Mouse (Mus musculus): ENCODE measurements around the gene Gli2. TPM values are rescaled to one million over a fixed set of nuclear protein-coding genes. Genes with fewer than 3 reads are reported as not detected.

The Gli2 gene
- total and polyA plus RNA-seq, 2 experiments: 0.10 TPM; not detected in 1

DNA sequence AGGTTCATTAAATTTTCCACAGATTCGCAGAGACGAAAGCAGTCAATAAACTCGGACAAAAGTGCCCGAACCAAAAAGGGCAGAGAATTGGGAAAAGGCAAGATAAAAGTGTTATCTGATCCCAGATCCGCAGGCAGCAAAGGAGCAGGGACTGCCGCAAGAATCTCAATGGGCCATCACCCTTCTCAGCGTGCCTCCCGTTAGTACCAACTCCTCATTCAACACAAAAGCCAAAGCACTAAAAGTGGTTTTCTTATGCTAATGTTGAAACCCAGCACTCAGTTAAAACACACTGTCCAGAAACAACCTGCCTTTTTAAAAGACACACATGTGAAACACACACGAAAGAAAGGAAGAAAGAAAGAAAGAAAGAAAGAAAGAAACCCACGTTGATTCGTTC lies 4.4 kb downstream of the Gli2 start:
- H3K9ac ChIP-seq (ENCODE audit: low read depth, low read length): no peak overlapping the region
- H3K79me2 ChIP-seq (ENCODE audit: control insufficient read depth, insufficient read depth, low read length): no peaks in the 10 kb centered on the region
- no peak overlapping the region for H3K4me3 ChIP-seq (ENCODE audit: insufficient read depth, low read depth, low read length)
- H3K36me3 ChIP-seq (ENCODE audit: control insufficient read depth, insufficient read depth, low read length): no peaks in the 10 kb centered on the region
- no peak for DNase-seq (ENCODE audit: extremely low read depth, low read depth, low spot score)
- WGBS: 12% methylated on average over 11 of the region's 11 CpGs
- H3K27ac ChIP-seq (replicated peaks; ENCODE audit: insufficient read depth, low read depth, low read length): no peak overlapping the region
- TF ChIP-seq CTCF (IDR thresholded peaks at IDR 0.05; ENCODE audit: low read depth, low read length): no peak
- no peak for TF ChIP-seq POLR2A (IDR thresholded peaks at IDR 0.05; ENCODE audit: extremely low read depth, insufficient read depth, low read length)
- peaks cover 16% of the 10 kb centered on the region; the same call in 1 of the 2 replicates for H3K27me3 ChIP-seq (ENCODE audit: control insufficient read depth, insufficient read depth, low read length)
- H3K4me1 ChIP-seq (ENCODE audit: control insufficient read depth, insufficient read depth, low read length): no peaks in the 10 kb centered on the region

DNA sequence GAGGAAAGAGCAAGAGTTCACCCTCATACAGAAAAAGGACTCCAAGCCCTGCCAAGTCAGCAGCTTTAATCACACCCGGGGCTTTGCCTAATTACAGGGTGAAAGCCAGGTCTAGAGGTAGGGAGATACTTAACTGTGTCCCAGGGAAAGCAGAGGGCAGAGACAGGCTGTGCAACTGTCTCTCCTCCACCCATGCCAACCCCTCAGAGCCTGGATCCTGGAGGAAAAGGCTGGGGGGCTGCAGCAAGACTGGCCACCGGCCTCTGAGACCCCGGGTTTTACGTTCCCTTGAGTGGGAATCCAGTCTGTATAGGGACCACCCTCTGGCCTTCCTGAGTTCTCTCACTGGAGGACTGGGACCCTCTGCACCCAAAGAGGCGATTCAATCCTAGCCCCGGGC lies 4.9 kb downstream of the Gli2 start:
- Histone ChIP-seq H3K27me3 (ENCODE audit: control insufficient read depth, insufficient read depth, low read length) (peaks cover 16% of the 10 kb centered on the region; the same call in 1 of the 2 replicates), H3K27ac (replicated peaks; ENCODE audit: insufficient read depth, low read depth, low read length) (no peak overlapping the region), H3K4me3 (ENCODE audit: insufficient read depth, low read depth, low read length) (no peak overlapping the region), H3K36me3 (ENCODE audit: control insufficient read depth, insufficient read depth, low read length) (no peaks in the 10 kb centered on the region), H3K9ac (ENCODE audit: low read depth, low read length) (no peak overlapping the region), H3K4me1 (ENCODE audit: control insufficient read depth, insufficient read depth, low read length) (no peaks in the 10 kb centered on the region), H3K79me2 (ENCODE audit: control insufficient read depth, insufficient read depth, low read length) (no peaks in the 10 kb centered on the region)
- no peak for TF ChIP-seq POLR2A (IDR thresholded peaks at IDR 0.05; ENCODE audit: extremely low read depth, insufficient read depth, low read length)
- TF ChIP-seq CTCF (IDR thresholded peaks at IDR 0.05; ENCODE audit: low read depth, low read length): no peak
- no peak for DNase-seq (ENCODE audit: extremely low read depth, low read depth, low spot score)
- 20% methylated on average over 6 of the region's 6 CpGs for WGBS

DNA sequence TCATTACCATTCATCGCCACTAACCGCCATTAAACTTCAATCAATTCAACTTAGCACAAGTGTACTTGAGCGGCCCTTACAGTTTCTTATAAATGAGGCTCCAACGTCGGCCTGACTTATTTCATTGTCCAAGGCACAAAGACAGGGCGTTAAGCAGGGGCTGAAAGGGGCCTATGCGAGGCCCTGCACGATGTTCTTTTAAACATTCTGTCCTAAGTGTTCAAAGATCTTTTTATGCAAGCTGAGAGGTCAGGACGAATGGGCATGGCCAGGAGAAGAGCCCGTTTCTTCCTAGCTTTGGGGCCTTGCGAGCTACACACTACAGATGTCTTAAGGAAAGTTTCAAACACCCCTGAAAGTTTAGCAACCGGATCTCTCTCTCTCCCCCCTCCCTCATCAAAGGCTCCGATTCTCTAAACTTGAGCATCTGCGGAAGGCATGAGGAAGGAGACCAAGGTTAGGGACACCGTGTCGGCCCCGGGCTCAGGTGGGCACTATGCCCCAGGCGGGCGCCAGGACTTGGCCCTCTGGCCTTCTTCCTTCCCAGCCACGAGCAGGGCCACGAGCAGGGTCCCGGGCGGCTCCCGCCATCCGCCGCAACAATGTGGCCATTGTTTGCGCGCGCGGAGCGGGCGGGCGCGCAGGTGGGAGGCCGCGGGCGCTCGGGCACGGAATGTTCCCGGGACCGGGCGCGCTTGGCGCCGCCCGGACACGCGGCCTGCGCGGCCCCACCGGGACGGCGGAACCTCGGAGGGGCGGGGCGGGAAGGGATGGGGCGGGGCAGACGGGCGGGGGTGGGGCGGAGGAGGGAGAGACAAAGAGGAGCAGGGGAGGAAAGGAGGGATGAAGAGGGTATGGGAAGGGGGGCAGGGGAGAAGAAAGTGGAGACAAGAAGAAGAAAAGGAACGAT lies 5.7 kb downstream of the Gli2 start:
- TF ChIP-seq CTCF (IDR thresholded peaks at IDR 0.05; ENCODE audit: low read depth, low read length) (no peak), POLR2A (IDR thresholded peaks at IDR 0.05; ENCODE audit: extremely low read depth, insufficient read depth, low read length) (no peak)
- Histone ChIP-seq H3K9ac (ENCODE audit: low read depth, low read length) (peak overlapping the region; percentile 57; the same call in 1 of the 2 replicates), H3K27ac (replicated peaks; ENCODE audit: insufficient read depth, low read depth, low read length) (no peak overlapping the region), H3K79me2 (ENCODE audit: control insufficient read depth, insufficient read depth, low read length) (no peaks in the 10 kb centered on the region), H3K36me3 (ENCODE audit: control insufficient read depth, insufficient read depth, low read length) (no peaks in the 10 kb centered on the region), H3K4me1 (ENCODE audit: control insufficient read depth, insufficient read depth, low read length) (no peaks in the 10 kb centered on the region), H3K4me3 (ENCODE audit: insufficient read depth, low read depth, low read length) (peak overlapping the region; percentile 49), H3K27me3 (ENCODE audit: control insufficient read depth, insufficient read depth, low read length) (peaks cover 10% of the 10 kb centered on the region; the same call in 1 of the 2 replicates)
- WGBS: 11% methylated on average over 56 of the region's 61 CpGs
- DNase-seq (ENCODE audit: extremely low read depth, low read depth, low spot score): no peak

DNA sequence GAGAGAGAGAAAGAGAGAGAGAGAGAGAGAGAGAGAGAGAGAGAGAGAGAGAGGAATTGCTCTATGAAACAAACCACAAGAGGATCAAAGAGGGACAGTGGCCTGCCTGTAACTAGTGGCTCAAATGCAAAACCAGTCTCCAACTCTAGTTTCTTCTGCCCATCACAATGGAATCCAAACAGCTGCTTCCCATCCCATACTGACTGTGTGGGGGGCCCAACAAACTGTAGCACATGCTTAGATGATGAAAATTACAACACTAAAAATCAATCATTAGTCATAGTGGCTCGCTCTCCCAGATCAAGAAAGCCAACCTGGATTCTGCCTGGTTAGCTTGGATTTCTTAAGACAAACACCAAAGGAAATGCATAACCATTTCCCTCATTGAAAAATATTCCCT lies 15.0 kb downstream of the Gli2 start:
- Histone ChIP-seq H3K27ac (replicated peaks; ENCODE audit: insufficient read depth, low read depth, low read length) (no peak overlapping the region), H3K4me3 (ENCODE audit: insufficient read depth, low read depth, low read length) (no peak overlapping the region), H3K79me2 (ENCODE audit: control insufficient read depth, insufficient read depth, low read length) (no peaks in the 10 kb centered on the region), H3K4me1 (ENCODE audit: control insufficient read depth, insufficient read depth, low read length) (no peaks in the 10 kb centered on the region), H3K36me3 (ENCODE audit: control insufficient read depth, insufficient read depth, low read length) (no peaks in the 10 kb centered on the region), H3K27me3 (ENCODE audit: control insufficient read depth, insufficient read depth, low read length) (no peaks in the 10 kb centered on the region), H3K9ac (ENCODE audit: low read depth, low read length) (no peak overlapping the region)
- no peak for TF ChIP-seq POLR2A (IDR thresholded peaks at IDR 0.05; ENCODE audit: extremely low read depth, insufficient read depth, low read length)
- DNase-seq (ENCODE audit: extremely low read depth, low read depth, low spot score): no peak
- 98% methylated on average over 1 of the region's 1 CpGs for WGBS

DNA sequence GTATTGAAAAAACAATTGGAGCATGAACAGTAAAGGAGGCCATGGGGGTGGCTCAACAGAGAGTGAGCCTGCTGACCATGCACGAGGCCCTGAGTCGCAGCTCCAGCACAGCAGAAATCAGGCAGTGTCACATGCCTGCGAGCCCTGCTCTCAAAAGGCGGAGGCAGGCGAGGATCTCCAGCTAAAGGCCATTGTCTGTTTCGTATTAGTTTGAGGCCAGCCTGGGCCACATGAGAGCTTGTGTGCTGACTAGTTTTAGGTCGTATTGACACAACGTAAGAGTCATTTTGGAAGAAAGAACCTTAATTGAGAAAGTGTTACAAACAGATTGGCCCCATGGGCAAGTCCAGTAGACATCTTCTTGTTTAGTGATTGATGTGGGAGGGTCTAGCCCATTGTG lies 17.5 kb downstream of the Gli2 start:
- 94% methylated on average over 8 of the region's 8 CpGs for WGBS
- Histone ChIP-seq H3K27ac (replicated peaks; ENCODE audit: insufficient read depth, low read depth, low read length) (no peak overlapping the region), H3K4me3 (ENCODE audit: insufficient read depth, low read depth, low read length) (no peak overlapping the region), H3K36me3 (ENCODE audit: control insufficient read depth, insufficient read depth, low read length) (no peaks in the 10 kb centered on the region), H3K79me2 (ENCODE audit: control insufficient read depth, insufficient read depth, low read length) (no peaks in the 10 kb centered on the region), H3K4me1 (ENCODE audit: control insufficient read depth, insufficient read depth, low read length) (no peaks in the 10 kb centered on the region), H3K9ac (ENCODE audit: low read depth, low read length) (no peak overlapping the region), H3K27me3 (ENCODE audit: control insufficient read depth, insufficient read depth, low read length) (no peaks in the 10 kb centered on the region)
- DNase-seq (ENCODE audit: extremely low read depth, low read depth, low spot score): no peak
- no peak for TF ChIP-seq POLR2A (IDR thresholded peaks at IDR 0.05; ENCODE audit: extremely low read depth, insufficient read depth, low read length)
- TF ChIP-seq CTCF (IDR thresholded peaks at IDR 0.05; ENCODE audit: low read depth, low read length): no peak

DNA sequence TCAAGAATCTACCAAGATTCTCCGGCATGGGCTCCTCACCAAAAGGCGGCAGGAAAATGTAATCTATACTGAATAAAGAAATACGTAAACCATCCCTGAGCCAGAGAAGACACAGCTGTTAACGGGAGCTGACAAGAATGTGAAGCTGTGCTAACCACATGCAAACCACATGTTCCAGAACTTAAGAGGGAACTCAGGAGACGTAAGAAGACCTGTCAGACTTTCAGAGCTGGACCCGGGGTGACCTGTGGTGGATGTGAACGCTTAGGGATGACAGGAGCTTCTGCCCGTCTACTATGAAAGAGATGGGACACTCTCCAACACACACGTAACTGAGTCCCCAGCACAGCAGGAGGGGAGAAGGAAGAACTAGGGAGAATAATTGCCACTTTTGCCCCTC lies 18.1 kb downstream of the Gli2 start:
- no peak for TF ChIP-seq POLR2A (IDR thresholded peaks at IDR 0.05; ENCODE audit: extremely low read depth, insufficient read depth, low read length)
- TF ChIP-seq CTCF (IDR thresholded peaks at IDR 0.05; ENCODE audit: low read depth, low read length): no peak
- Histone ChIP-seq H3K36me3 (ENCODE audit: control insufficient read depth, insufficient read depth, low read length) (no peaks in the 10 kb centered on the region), H3K4me1 (ENCODE audit: control insufficient read depth, insufficient read depth, low read length) (no peaks in the 10 kb centered on the region), H3K27ac (replicated peaks; ENCODE audit: insufficient read depth, low read depth, low read length) (no peak overlapping the region), H3K4me3 (ENCODE audit: insufficient read depth, low read depth, low read length) (no peak overlapping the region), H3K27me3 (ENCODE audit: control insufficient read depth, insufficient read depth, low read length) (no peaks in the 10 kb centered on the region), H3K9ac (ENCODE audit: low read depth, low read length) (no peak overlapping the region), H3K79me2 (ENCODE audit: control insufficient read depth, insufficient read depth, low read length) (no peaks in the 10 kb centered on the region)
- 84% methylated on average over 9 of the region's 9 CpGs for WGBS
- DNase-seq (ENCODE audit: extremely low read depth, low read depth, low spot score): no peak

Measured in liver, adult 2 months (tissue).